Mouse (Mus musculus): Measurements from ENCODE around the gene Stx18. TPM values are rescaled to one million over a fixed set of nuclear protein-coding genes. Genes with fewer than 3 reads are reported as not detected.

The Stx18 gene
- total and polyA plus RNA-seq, 2 experiments from 2014 or later, result 15.7 to 25.8 TPM

DNA sequence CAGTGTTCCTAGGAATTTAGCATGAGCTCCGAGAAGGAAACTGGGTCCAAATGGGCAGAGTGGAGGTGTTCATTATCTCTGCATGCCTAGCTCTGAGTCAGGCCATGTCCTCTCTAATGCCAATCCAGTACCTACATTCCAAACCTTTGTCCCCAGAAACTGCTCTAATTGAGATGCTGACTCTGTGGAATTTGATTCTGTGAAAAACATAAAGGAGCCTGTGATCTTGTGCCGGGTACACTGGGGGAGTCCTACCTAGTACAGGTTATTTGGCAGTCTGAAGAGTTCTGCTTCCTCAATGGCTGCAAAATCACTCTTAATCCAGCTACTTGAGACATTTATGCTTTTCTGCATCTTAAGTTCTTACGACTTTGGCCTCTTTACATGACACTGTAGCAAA lies 40.0 kb downstream of the Stx18 start:
- H3K27me3 ChIP-seq (ENCODE audit: control insufficient read depth, insufficient read depth, low read length), result no peaks in the 10 kb centered on the region
- ATAC-seq (ENCODE audit: insufficient read depth, low read depth) (no peak), DNase-seq (ENCODE audit: low spot score) (no peak)
- no peaks in the 10 kb centered on the region for H3K36me3 ChIP-seq (replicated peaks; ENCODE audit: control insufficient read depth, insufficient read depth, low read length)
- no peaks in the 10 kb centered on the region for H3K9me3 ChIP-seq (replicated peaks; ENCODE audit: control insufficient read depth, low read length)
- no peak overlapping the region for H3K27ac ChIP-seq (ENCODE audit: low read depth)
- H3K4me2 ChIP-seq (ENCODE audit: low read depth, low read length), result no peak overlapping the region
- no peaks in the 10 kb centered on the region for H3K4me1 ChIP-seq (ENCODE audit: control insufficient read depth, insufficient read depth)
- TF ChIP-seq EP300 (IDR thresholded peaks at IDR 0.05; ENCODE audit: low read depth), result no peak
- no peak for TF ChIP-seq CTCF (IDR thresholded peaks at IDR 0.05; ENCODE audit: low read depth)
- 78% methylated on average over 3 of the region's 3 CpGs for WGBS
- H3K9ac ChIP-seq (replicated peaks; ENCODE audit: low read depth, low read length), result no peak overlapping the region
- H3K4me3 ChIP-seq (ENCODE audit: low read depth, low read length), result no peak overlapping the region

DNA sequence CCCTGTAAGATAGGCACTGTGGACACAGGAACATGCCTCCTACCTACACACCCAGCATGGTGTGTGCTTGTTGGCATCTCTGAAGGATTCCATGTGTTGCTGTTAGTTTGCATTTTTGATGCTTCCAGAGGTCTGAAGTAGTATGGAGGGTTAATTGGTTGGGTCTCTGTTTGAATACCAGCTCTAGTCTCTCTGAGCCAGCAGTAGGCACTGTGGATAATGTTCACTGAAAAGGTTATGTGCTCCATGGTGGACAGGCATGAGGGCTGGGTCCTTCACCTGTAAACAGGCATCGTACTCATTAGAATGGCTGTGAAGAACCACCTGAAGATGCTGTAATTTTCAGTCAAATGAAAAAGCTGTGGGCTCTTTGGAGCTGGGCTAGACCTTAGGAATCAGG lies 41.9 kb downstream of the Stx18 start:
- no peak overlapping the region for H3K4me2 ChIP-seq (ENCODE audit: low read depth, low read length)
- H3K27me3 ChIP-seq (ENCODE audit: control insufficient read depth, insufficient read depth, low read length), result no peaks in the 10 kb centered on the region
- no peak for DNase-seq (ENCODE audit: low spot score)
- no peaks in the 10 kb centered on the region for H3K4me1 ChIP-seq (ENCODE audit: control insufficient read depth, insufficient read depth)
- no peak overlapping the region for H3K4me3 ChIP-seq (ENCODE audit: low read depth, low read length)
- TF ChIP-seq CTCF (IDR thresholded peaks at IDR 0.05; ENCODE audit: low read depth) (no peak), EP300 (IDR thresholded peaks at IDR 0.05; ENCODE audit: low read depth) (no peak)
- no peaks in the 10 kb centered on the region for H3K9me3 ChIP-seq (replicated peaks; ENCODE audit: control insufficient read depth, low read length)
- H3K27ac ChIP-seq (ENCODE audit: low read depth), result no peak overlapping the region
- WGBS, result 96% methylated on average over 1 of the region's 1 CpGs
- no peak for ATAC-seq (ENCODE audit: insufficient read depth, low read depth)
- H3K9ac ChIP-seq (replicated peaks; ENCODE audit: low read depth, low read length), result no peak overlapping the region
- no peaks in the 10 kb centered on the region for H3K36me3 ChIP-seq (replicated peaks; ENCODE audit: control insufficient read depth, insufficient read depth, low read length)

DNA sequence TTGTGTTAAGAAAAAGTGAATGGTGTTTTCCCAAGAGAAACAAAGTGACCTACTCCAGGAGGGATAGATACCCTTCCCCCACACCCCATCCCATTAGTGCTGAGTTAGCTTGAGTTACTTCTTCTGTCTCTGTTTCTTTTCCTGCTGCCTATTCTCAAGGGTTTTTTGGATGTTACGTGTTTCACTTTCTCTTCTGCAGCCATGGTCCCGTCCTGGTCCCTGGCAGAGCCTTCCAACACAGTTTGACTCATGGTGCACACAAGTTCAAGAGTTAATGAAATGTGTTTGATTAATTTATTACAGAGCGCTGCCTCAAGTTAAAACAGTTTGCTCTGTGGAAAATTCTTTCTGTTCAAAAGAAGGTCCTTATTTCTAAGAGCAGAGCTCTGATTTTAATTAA lies 44.0 kb downstream of the Stx18 start:
- 78% methylated on average over 3 of the region's 3 CpGs for WGBS
- DNase-seq (ENCODE audit: low spot score), result no peak

DNA sequence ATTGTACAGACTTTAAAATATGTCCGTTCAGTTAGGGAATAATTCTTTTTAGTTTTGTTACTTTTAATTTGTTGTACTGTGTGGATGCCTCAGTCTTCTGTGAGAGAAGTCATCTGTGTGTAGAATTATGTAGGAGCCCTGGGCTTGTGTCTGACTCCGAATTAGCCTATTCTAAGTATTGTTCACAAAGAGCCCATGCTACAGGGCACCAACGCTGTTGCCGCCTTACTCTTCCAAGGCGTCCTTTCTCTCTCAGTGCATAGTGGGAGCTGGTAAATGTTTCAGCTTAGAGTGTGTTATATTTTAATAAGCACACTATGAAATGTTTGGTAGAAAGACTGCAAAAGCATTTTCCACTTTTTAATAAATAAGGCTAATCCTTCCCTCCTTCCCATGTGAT lies 44.8 kb downstream of the Stx18 start:
- no peaks in the 10 kb centered on the region for H3K36me3 ChIP-seq (replicated peaks; ENCODE audit: control insufficient read depth, insufficient read depth, low read length)
- 89% methylated on average over 5 of the region's 5 CpGs for WGBS
- no peak overlapping the region for H3K4me2 ChIP-seq (ENCODE audit: low read depth, low read length)
- H3K4me1 ChIP-seq (ENCODE audit: control insufficient read depth, insufficient read depth), result no peaks in the 10 kb centered on the region
- H3K4me3 ChIP-seq (ENCODE audit: low read depth, low read length), result no peak overlapping the region
- TF ChIP-seq CTCF (IDR thresholded peaks at IDR 0.05; ENCODE audit: low read depth) (no peak), EP300 (IDR thresholded peaks at IDR 0.05; ENCODE audit: low read depth) (no peak)
- H3K27me3 ChIP-seq (ENCODE audit: control insufficient read depth, insufficient read depth, low read length), result no peaks in the 10 kb centered on the region
- no peak overlapping the region for H3K9ac ChIP-seq (replicated peaks; ENCODE audit: low read depth, low read length)
- H3K9me3 ChIP-seq (replicated peaks; ENCODE audit: control insufficient read depth, low read length), result no peaks in the 10 kb centered on the region
- ATAC-seq (ENCODE audit: insufficient read depth, low read depth), result no peak
- DNase-seq (ENCODE audit: low spot score), result no peak
- no peak overlapping the region for H3K27ac ChIP-seq (ENCODE audit: low read depth)

More for the DNA sequence above, 44.0 kb downstream of the Stx18 start:
- no peaks in the 10 kb centered on the region for H3K27me3 ChIP-seq (ENCODE audit: control insufficient read depth, insufficient read depth, low read length)
- ATAC-seq (ENCODE audit: insufficient read depth, low read depth), result no peak
- H3K4me3 ChIP-seq (ENCODE audit: low read depth, low read length), result no peak overlapping the region
- H3K9me3 ChIP-seq (replicated peaks; ENCODE audit: control insufficient read depth, low read length), result no peaks in the 10 kb centered on the region
- H3K36me3 ChIP-seq (replicated peaks; ENCODE audit: control insufficient read depth, insufficient read depth, low read length), result no peaks in the 10 kb centered on the region
- no peak for TF ChIP-seq CTCF (IDR thresholded peaks at IDR 0.05; ENCODE audit: low read depth)
- no peak for TF ChIP-seq EP300 (IDR thresholded peaks at IDR 0.05; ENCODE audit: low read depth)
- no peaks in the 10 kb centered on the region for H3K4me1 ChIP-seq (ENCODE audit: control insufficient read depth, insufficient read depth)
- no peak overlapping the region for H3K9ac ChIP-seq (replicated peaks; ENCODE audit: low read depth, low read length)
- no peak overlapping the region for H3K27ac ChIP-seq (ENCODE audit: low read depth)
- no peak overlapping the region for H3K4me2 ChIP-seq (ENCODE audit: low read depth, low read length)

DNA sequence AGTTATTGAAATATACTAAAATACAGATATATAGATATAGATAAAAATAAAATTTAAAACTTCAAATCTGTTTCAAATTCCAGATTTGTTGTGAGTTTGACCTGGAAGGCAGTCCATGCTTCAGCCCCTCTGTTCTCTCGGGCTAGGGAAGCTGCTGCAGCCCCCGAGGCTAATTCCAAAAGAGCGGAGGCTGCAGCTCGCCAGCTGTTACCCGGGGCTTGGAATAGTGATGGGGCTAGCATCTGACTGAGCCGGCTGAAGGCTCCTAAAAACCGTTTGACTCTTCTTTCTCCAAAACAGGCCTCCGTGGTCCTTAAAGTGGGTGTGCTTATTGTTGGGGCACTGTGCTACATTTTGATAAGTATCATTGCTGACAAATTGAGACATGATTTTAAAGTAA lies 46.1 kb downstream of the Stx18 start:
- 65% methylated on average over 8 of the region's 8 CpGs for WGBS

More for the DNA sequence above, 46.1 kb downstream of the Stx18 start:
- Histone ChIP-seq H3K4me3 (ENCODE audit: low read depth, low read length) (no peak overlapping the region), H3K9me3 (replicated peaks; ENCODE audit: control insufficient read depth, low read length) (no peaks in the 10 kb centered on the region), H3K4me2 (ENCODE audit: low read depth, low read length) (no peak overlapping the region), H3K36me3 (replicated peaks; ENCODE audit: control insufficient read depth, insufficient read depth, low read length) (no peaks in the 10 kb centered on the region), H3K9ac (replicated peaks; ENCODE audit: low read depth, low read length) (no peak overlapping the region), H3K27ac (ENCODE audit: low read depth) (no peak overlapping the region), H3K4me1 (ENCODE audit: control insufficient read depth, insufficient read depth) (no peaks in the 10 kb centered on the region), H3K27me3 (ENCODE audit: control insufficient read depth, insufficient read depth, low read length) (no peaks in the 10 kb centered on the region)
- ATAC-seq (ENCODE audit: insufficient read depth, low read depth) (no peak), DNase-seq (ENCODE audit: low spot score) (no peak)
- TF ChIP-seq EP300 (IDR thresholded peaks at IDR 0.05; ENCODE audit: low read depth) (no peak), CTCF (IDR thresholded peaks at IDR 0.05; ENCODE audit: low read depth) (no peak)
